Mouse (Mus musculus) adrenal gland, postnatal 25 days (tissue): Measurements from ENCODE around the gene Hivep1. TPM values are rescaled to one million over a fixed set of nuclear protein-coding genes. Genes with fewer than 3 reads are reported as not detected.

Source experiments
- DNase-seq: peaks from one replicate; pipeline ENCODE4 v3.0.0; 2021; ENCODE audit warnings: mixed read lengths
- total RNA-seq: library from RNA; stranded (reverse); gene quantifications from 2 replicates; pipeline ENCODE4 v1.2.3, GENCODE M21; 2021

Gene Hivep1
- total RNA-seq, 1 experiment from 2014 or later = 31.6 TPM

DNA sequence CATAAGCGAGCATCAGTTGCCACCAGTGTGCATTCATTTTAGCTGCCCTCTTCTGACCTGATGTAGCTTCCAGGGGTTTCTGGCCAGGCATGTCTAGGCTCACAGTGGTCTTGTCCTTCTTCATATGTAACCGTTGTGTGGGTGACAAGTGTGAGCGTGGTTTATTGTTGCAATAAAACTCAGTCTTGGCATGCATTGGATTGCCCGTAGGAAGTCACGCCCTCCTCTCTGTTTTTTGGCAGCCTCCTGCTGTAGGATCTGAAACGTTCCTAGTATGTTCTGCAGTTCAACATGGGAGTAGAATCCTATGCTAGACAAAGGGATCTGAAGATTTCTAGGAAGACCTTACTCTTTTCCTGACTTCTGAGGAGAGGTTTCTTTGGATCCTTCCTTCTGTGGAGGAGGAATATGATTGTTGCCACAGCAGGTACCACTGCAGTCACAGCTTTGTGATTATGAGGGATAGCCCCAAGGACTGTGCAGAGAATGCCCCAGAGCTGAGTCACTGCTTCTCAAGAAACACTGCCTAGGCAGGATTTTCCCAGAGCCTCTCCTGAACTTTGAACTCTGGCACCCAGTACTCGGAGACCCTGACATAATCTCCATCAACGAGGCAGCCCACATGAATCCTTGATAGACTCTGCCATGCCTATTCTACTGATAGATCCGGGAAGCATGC is 182.1 kb downstream of the Hivep1 start:
- DNase-seq = no peak

DNA sequence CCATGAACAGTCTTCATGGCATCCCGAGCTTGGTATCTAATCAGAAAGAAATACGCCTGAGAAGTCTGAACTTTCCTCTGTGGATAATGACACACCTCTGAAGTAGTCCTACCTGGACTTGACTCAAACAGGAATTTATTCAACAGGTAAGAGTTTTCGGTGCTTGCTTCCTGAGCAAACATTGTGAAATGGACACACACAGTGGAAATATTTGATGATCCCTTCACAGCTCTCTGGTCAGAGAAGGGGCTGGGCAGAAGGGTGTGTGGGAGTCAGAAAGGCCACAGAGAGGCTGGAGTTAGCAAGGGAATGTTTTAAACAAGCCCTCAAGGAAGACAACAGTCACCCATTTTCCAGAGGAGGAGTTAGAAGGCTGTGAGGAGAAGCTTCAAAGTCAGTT is 186.7 kb downstream of the Hivep1 start:
- DNase-seq = no peak

DNA sequence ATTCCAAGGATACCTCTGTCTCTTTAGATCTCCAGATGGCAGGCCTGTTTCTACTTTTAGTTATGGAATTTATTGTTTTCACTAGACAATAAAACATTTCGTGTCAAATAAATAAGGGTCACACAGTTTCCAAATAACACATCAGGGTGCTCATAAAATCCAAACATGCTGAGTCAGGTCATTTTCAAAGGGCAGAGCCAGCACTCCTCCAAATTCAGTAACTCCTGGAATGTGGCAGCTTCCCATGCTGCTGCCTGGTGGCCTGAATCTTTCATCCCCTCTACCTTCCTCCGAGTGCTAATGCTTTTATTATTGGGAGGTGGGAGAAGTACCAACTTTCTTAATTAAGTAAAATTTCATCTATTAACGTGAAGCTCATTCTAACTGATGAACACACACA is 190.3 kb downstream of the Hivep1 start:
- no peak for DNase-seq

Other genes with a start within 250 kb of the Hivep1 start
- 20.6 and 32.9 TPM in 2 replicates for gene Adtrp, start 204.3 kb upstream of the Hivep1 start, total RNA-seq
- 0.33 and 0.43 TPM in 2 replicates for gene Edn1, start 249.5 kb downstream of the Hivep1 start, total RNA-seq